Mouse (Mus musculus): ENCODE data around the gene Slc35d3.

The Slc35d3 gene

GRCm38 (mm10) chr10:19850998-19851691 is at the start of gene Slc35d3:
TSS of gene Slc35d3 (minus strand) at chr10:19851459.
- in situ Hi-C loops (cut with MseI, MboI): no loop called here

DNA sequence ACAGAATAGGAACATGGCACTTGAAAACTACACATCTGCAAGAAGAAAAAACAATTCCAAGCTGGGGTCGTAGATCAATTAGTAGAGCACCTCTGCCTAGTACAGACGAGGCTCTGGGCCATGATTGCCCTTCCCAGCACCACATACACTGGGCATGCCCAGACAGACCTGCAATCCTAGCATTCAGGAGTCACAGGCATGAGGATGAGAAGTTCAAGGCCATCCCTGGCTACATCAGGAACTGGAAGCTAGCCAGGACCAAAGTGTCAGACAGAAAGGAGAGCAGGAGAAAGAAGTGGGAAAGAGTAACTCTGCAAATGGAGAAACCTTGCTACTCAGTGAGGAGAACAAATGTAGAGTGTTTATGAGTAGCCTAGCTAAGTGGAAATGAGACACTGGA is 48.9 kb upstream of the Slc35d3 start:
- in situ Hi-C loops (cut with MseI, MboI): no loop called here

DNA sequence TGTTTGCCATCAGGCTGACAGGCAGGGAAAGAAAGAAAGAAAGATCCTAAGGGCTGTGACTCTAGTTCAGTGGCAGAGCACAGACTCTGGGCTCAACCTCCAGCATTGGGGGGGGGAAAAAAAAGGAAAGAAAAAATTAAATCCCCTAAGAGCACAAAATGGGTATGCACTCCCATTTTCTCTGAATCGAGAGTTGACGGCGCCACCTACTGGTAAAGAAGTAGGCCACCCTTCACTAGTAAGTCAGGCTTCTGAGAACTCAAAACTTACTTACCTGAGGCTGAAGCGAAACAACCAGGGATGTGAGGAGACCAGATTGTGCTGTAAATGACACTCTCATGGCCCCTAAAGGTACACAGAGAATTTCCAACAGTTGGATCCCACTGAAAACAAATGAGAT is 42.7 kb upstream of the Slc35d3 start:
- in situ Hi-C loops (cut with MseI, MboI): loop anchor here in 1 of 2 experiments (5.0 kb wide), 1 partner anchor 187 kb away; no protein-coding TSS in a partner anchor

DNA sequence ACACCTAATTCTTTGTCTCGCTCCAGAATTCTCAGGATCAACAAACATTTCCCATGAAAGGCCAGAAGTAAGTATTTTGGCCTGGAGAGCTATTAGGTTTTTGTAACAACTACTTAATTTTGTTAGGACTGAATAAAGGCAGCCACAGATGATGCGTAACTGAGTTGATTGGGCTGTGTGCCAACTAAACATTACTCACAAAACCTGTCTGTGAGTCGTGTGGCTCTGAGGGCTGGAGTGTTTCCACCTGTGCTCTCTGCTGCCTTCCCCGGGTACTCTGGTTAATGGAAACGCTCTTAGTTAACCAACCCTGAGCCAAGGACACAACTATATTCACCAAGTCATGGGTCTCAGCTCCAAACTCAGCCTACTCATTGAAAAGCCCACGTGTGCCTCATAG is 41.9 kb upstream of the Slc35d3 start:
- in situ Hi-C loops (cut with MseI, MboI): loop anchor here in 1 of 2 experiments (5.0 kb wide), 1 partner anchor 186 kb away; no protein-coding TSS in a partner anchor

- in situ Hi-C loops (cut with MseI, MboI): loop anchor here in 1 of 2 experiments (5.0 kb wide), 1 partner anchor 184 kb away; no protein-coding TSS in a partner anchor
Measured at GRCm38 (mm10) chr10:19891686-19892085, 40.4 kb upstream of the Slc35d3 start.

- in situ Hi-C loops (cut with MseI, MboI): loop anchor here in 1 of 2 experiments (5.0 kb wide), 1 partner anchor 183 kb away; no protein-coding TSS in a partner anchor
Measured at GRCm38 (mm10) chr10:19889908-19890307, 38.6 kb upstream of the Slc35d3 start.

DNA sequence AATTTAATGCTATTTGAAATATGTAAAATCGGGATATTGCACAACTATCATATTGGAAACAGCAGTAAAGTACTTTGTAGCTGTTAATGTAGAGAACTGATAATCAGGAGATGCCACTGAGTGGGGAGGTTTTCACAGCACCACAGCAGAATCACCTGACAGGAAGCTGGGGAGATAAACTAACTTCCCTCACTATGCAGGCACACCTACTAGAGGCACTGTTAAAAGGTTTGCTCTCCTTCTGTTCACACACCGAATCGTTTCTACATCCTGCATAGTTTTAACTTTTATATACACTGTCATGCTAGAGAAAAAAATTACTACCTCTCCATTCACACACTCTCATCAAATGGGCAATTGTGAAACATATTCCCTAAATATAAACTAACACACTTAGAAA is 35.0 kb upstream of the Slc35d3 start:
- in situ Hi-C loops (cut with MseI, MboI): no loop called here

DNA sequence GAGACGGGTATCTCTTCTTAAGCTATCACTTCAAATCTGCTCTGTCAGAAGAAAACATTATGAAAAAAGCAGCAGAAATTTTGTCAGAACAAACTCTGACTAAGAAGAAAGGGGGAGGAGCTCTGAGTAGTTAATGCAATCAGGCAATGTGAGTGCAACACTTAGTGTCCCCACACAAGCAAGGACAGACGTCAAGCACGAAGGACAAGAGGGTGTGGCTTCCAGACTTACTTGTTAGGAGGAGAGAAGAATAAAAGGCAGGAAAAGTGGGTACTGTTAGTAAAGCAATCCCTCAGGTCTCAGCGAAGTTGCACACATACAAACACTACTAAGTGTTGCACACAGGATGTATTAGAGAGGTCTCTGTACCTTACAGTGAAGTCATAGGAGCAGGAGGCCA is 33.1 kb upstream of the Slc35d3 start:
- in situ Hi-C loops (cut with MseI, MboI): no loop called here

DNA sequence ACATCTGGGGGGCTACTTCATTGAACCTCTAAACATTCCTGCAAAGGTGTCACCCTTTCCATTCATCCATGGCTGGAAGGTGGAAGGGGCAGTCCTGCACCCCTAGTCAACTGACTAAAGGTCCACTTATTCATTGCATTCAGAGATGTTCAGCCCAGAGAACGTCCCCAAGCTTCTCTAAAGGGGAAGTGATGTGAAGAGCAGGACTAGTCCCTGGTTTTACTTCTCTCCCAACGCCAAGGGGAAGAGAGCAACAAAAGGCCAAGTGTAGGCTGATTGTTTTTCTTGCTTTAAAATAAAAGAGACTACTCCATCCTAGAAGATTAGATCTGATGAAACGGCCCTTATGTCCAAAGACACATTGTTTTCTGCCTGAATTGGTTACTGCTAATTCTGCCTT is 29.2 kb upstream of the Slc35d3 start:
- in situ Hi-C loops (cut with MseI, MboI): no loop called here

- in situ Hi-C loops (cut with MseI, MboI): no loop called here
Measured at GRCm38 (mm10) chr10:19879161-19879560, 27.9 kb upstream of the Slc35d3 start.

DNA sequence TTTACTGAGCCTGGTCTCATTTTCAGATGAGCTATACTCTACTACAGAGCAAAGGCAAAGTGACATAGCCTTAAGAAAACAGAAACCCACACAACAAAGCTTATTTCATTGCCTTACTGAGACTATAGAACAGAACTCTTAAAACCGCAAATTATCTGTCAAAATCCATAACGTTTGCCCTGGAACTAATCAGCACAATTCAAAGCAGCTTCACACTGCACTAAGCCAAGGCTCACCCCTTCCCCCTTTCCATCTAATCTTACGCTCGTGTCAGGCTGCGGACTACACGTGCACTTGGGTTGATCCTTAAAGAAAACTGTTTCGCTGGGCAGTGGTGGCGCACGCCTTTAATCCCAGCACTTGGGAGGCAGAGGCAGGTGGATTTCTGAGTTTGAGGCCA is 26.4 kb upstream of the Slc35d3 start:
- in situ Hi-C loops (cut with MseI, MboI): no loop called here

DNA sequence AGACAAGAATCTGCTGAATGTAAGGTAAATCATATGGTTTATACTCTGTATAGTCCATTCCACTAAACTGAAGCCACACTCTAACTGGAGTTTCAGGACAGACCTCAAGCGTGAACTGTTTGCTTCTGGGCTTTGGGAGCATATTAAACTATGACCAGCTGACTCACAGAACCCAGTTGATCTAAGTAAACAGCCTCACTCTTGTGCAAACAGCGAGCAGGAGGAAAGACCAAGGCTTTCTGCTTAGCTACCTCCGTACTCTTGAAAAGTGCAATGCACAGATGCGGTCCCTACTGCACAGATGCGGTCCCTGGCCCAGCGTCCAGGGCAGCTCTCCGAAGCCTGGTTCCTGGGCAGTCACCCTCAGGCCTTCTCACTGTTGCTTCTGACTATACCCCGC is 26.0 kb upstream of the Slc35d3 start:
- in situ Hi-C loops (cut with MseI, MboI): no loop called here

DNA sequence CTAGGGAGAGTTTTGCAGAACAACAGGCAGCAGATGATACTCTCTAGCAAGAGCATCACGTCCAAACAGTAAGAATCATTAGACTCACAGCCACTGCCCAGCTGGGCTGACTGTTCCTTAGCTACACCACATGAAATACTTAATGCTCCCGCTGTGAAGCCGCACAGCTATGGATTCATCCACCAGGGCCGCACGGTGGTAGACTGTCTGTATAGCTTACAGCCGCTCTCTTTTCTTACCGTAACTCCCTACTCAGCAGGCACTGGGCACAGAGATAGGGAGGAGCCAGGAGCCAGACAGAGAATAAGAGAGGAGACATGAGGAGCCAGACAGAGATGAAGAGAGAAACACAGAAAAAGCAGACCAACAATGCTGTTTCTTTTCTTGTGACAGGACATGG is 25.4 kb upstream of the Slc35d3 start:
- in situ Hi-C loops (cut with MseI, MboI): no loop called here

- in situ Hi-C loops (cut with MseI, MboI): no loop called here
Measured at GRCm38 (mm10) chr10:19875346-19875745, 24.1 kb upstream of the Slc35d3 start.

- in situ Hi-C loops (cut with MseI, MboI): no loop called here
Measured at GRCm38 (mm10) chr10:19855597-19856306, 4.5 kb upstream of the Slc35d3 start.

- in situ Hi-C loops (cut with MseI, MboI): no loop called here
Measured at GRCm38 (mm10) chr10:19853609-19854008, 2.4 kb upstream of the Slc35d3 start.

GRCm38 (mm10) chr10:19852776-19853175 is 1.5 kb upstream of the Slc35d3 start:
- in situ Hi-C loops (cut with MseI, MboI): no loop called here

DNA sequence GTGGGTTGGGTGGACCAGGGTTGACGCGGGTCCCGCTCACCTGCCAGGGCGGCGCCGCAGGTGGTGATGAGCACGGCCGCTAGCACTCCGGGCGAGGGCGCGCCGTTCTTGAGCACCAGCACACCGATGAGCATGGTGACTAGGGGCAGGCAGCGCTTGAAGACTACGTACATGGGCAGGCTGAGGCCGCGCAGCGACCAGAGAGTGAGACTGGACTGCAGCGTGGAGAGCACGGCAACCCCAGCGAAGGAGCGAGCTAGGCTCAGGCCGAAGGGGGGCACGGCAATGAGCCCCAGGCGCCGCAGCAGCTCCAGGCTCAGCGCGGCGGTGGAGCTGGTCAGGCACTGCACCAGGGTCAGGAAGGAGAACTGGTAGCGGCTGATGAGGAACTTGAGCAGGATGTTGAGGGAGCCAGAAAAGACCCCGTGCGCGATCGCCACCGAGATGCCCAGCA is 688 bp downstream of the Slc35d3 start:
- in situ Hi-C loops (cut with MseI, MboI): no loop called here

DNA sequence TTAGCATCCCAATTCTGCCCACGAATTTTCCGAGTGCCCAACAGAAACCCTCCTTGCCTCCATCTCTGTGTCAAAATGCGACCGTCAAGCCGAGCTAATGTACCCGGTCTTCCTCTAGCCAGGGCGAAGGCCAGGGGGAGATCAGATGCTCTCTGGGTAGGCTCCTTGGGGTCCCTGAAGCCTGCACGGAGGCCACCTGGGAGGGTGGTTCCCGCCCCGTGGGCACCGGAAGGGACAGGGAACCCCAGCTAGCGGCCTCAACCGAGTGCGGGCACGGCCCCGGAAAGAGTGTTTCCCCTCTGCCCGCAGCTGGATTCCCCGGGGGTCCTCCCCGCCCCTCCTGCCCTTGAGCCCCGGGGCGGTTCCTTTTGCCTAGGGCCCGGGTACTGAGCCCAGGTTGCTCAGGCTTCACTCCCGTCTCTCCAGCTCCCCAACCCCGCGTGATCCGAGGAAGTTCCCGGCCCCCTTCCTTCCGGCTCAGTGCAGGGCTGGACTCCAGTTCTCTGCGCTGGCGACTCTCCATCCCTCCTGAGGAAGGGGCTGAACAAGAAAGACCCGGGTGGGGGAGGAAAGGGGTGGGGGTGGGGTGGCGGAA is 1.4 kb downstream of the Slc35d3 start:
- in situ Hi-C loops (cut with MseI, MboI): no loop called here

DNA sequence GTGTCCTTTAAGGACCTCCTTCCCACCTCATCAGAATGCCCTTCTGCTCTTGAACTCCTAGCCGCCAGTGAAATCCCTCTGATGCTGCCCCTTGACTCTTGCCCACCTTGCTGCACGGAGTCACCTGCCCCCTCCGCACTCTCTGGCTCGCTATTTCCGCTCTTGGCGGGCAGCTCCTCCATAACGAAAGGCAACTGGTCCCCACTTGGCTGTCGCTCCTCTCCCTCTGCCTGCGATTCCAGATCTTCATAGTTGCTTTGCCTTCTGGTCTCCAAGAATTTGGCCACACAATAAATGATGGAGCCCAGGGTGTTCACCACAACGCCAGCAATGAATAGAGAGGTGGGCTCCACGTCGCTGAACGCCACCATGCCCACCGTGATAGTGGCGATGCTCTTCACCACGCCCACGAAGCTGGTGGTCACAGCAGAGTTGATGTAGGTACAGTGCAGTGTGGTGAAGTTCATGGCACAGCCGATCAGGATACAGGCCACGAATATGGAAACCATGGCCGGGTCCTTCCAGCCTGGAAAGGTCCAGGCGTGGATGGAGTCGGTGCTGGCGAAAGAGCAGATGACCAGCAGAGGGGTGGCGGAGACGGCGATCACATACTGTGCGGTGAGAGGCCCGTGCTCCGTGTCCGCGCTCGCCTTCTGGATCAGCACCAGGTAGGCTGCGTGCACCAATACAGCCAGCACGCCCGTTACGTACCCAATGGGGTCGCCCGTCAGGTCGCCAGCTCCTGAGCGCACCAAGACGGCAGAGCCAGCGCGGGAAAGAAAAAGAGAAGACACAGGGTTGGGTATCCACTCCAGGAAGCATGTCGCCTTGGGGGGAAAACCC is 2.1 kb downstream of the Slc35d3 start:
- in situ Hi-C loops (cut with MseI, MboI): no loop called here

GRCm38 (mm10) chr10:19839836-19840235 is 11.4 kb downstream of the Slc35d3 start:
- in situ Hi-C loops (cut with MseI, MboI): no loop called here

Measured in mouse trophoblast stem cell (cell line).